Mouse (Mus musculus) liver, embryonic 14.5 days (tissue): ENCODE data around the gene Tnfaip3. TPM values are rescaled to one million over a fixed set of nuclear protein-coding genes. Genes with fewer than 3 reads are reported as not detected.

ENCODE experiments used
- ATAC-seq: fragments of 200-750 bp; cut with Nextera tagmentation; 2 replicates; pipeline ENCODE4 v1.8.0; 2017; ENCODE audit warnings: moderate number of reproducible peaks, mild to moderate bottlenecking, moderate library complexity; ENCODE audit not compliant: insufficient read depth
- DNase-seq, 3 experiments: peaks; one replicate each; pipeline ENCODE4 v3.0.0-alpha.2; 2012 to 2013; ENCODE audit warnings: low read depth in 3 of 3, low spot score in 3 of 3
- H3K27ac ChIP-seq: fragments of 300-500 bp; sonication (generic); 2 replicates; pipeline ENCODE4 v1.5.1; 2014; ENCODE audit warnings: moderate library complexity, mild to moderate bottlenecking, control low read depth, inconsistent platforms
- H3K27me3 ChIP-seq: fragments of 300-500 bp; sonication (generic); 2 replicates; pipeline ENCODE4 v1.6.1; 2014; ENCODE audit warnings: mild to moderate bottlenecking, low read length, moderate library complexity; ENCODE audit not compliant: control insufficient read depth, insufficient read depth
- H3K36me3 ChIP-seq: fragments of 300-500 bp; sonication (generic); replicated peaks from 2 replicates; pipeline ENCODE4 v1.6.1; 2014; ENCODE audit warnings: low read depth; ENCODE audit not compliant: control insufficient read depth, insufficient read depth
- H3K4me1 ChIP-seq, 2 experiments: fragments of 200-500 bp in 1 of 2; fragments of 300-500 bp in 1 of 2; sonication (generic) in 1 of 2; replicated peaks; 2 replicates each; pipeline ENCODE4 v1.6.1; 2012 to 2014; ENCODE audit warnings: antibody characterized with exemption in 1 of 2, inconsistent platforms in 1 of 2, low read length in 1 of 2; ENCODE audit not compliant: control insufficient read depth in 2 of 2, insufficient read depth in 2 of 2
- H3K4me2 ChIP-seq: fragments of 300-500 bp; sonication (generic); 2 replicates; pipeline ENCODE4 v1.6.1; 2014; ENCODE audit warnings: low read depth, mild to moderate bottlenecking, control low read depth, moderate library complexity
- H3K4me3 ChIP-seq, 2 experiments: fragments of 200-500 bp in 1 of 2; fragments of 300-500 bp in 1 of 2; sonication (generic) in 1 of 2; 2 replicates each; pipeline ENCODE4 v1.5.1; 2012 to 2014; ENCODE audit warnings: low read depth in 2 of 2, low read length in 2 of 2, mild to moderate bottlenecking in 2 of 2, control low read depth in 1 of 2, inconsistent platforms in 1 of 2, moderate library complexity in 1 of 2; ENCODE audit not compliant: insufficient read depth in 1 of 2
- H3K9ac ChIP-seq: fragments of 300-500 bp; sonication (generic); replicated peaks from 2 replicates; pipeline ENCODE4 v1.6.1; 2014; ENCODE audit warnings: mild to moderate bottlenecking, control low read depth, moderate library complexity
- H3K9me3 ChIP-seq: fragments of 300-500 bp; sonication (generic); 2 replicates; pipeline ENCODE4 v1.6.1; 2016; ENCODE audit warnings: low read length, mixed read lengths; ENCODE audit not compliant: control insufficient read depth
- CTCF ChIP-seq: IDR thresholded peaks from 2 replicates; pipeline ENCODE4 v1.5.1; 2016; ENCODE audit warnings: antibody characterized with exemption, low read depth, control low read depth
- EP300 ChIP-seq: IDR thresholded peaks from 2 replicates; pipeline ENCODE4 v1.6.1; 2016; ENCODE audit warnings: antibody characterized with exemption, low read depth
- WGBS: fragments of 180-500 bp; shearing (Covaris S2); extraction: QIAGEN DNeasy Blood & Tissue Kit; methylation state at CpG from one replicate; pipeline ENCODE4 v1.1.7; 2014; ENCODE audit not compliant: insufficient replicate concordance; 5-methylcytosine and 5-hydroxymethylcytosine counted together
- polyA plus RNA-seq, 2 experiments: library from polyadenylated mRNA; depleted of rRNA in 1 of 2; stranded (reverse) in 1 of 2; unstranded in 1 of 2; fragments of >200 nt; fragmentation: Nextera tagmentation in 1 of 2; extraction: Ambion mirVana in 1 of 2; gene quantifications; 2 replicates each; pipeline versions ENCODE4 v1.2.1 to v1.2.3; 2012 to 2014

Gene Tnfaip3
- polyA plus RNA-seq, 2 experiments: 0.77 to 1.1 TPM

DNA sequence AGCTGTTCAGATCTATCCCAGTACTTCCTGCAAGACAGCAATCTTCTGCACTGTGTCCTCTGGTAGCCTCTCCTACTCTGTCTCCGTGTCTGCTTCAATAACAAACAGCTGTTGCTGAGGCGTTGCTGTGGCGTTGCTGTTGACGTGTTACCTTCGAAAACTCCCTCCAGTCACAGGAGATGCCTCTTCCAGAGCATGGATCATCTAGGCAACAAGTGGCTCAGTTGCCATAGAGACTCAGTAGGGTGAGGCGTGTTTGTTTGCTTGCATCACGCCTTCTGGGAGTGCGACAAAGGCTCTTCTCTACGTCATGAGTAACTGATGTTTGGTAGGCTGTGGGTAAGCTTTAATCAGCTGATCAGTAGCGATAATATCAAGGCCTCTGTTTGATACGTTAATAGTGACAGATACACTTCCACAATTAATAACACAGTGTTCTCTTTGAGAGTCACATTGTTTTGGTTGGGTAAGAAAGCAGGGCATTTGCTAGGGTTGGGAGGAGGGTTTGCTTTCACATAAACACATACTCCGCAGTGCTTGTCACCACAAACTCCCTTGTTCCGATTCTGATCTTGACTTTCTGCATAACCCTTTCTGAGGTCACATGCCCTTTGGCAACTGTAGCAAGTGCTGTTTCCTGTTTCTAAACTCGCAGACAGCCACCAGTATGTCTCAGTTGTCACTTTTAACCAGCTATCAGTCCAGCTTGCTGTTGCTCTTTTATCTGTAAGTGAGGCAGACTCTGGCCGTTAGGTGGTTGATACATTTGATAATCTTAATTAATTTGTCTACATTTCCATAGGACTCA lies 46.8 kb upstream of the Tnfaip3 start:
- Histone ChIP-seq H3K4me1 (peaks cover 8 to 35% of the 10 kb centered on the region in 2 experiments), H3K36me3 (no peaks in the 10 kb centered on the region), H3K9ac (no peak overlapping the region), H3K9me3 (no peaks in the 10 kb centered on the region), H3K27me3 (no peaks in the 10 kb centered on the region), H3K27ac (no peak overlapping the region), H3K4me2 (peak overlapping the region; percentile 50), H3K4me3 (peak overlapping the region; percentile 5 to 8; a peak in 3 of 4 replicates)
- ATAC-seq: peak; percentile 57; the same call in 1 of the 2 replicates
- peak; percentile 24 to 63 (median 25) for DNase-seq
- TF ChIP-seq CTCF (no peak), EP300 (peak; percentile 48; the same call in 1 of the 2 replicates)
- WGBS: 10% methylated on average over 15 of the region's 15 CpGs

DNA sequence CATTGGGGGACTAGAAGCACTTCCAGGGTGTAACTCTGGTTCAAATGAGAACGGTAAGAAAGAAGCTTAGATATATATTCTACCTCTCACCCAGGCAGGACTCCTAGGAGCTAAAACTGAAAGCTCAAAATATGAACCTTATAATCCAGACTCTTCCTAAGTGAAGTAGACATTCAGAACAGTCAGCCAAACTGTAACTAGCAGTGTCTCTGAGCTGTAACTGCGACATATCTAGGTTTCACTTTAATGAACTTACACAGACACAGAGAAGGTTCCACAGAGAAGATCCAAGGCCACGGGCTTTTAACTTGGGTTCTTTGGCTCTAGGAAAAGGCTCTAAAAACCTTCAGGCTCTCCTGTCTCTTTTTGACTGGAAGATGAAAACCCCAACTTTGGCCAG lies 45.7 kb upstream of the Tnfaip3 start:
- Histone ChIP-seq H3K4me2 (no peak overlapping the region), H3K27me3 (no peaks in the 10 kb centered on the region), H3K9ac (no peak overlapping the region), H3K27ac (no peak overlapping the region), H3K9me3 (no peaks in the 10 kb centered on the region), H3K36me3 (no peaks in the 10 kb centered on the region), H3K4me1 (peaks cover 8 to 31% of the 10 kb centered on the region in 2 experiments), H3K4me3 (no peak overlapping the region)
- ATAC-seq (no peak), DNase-seq (no peak)
- TF ChIP-seq EP300 (no peak), CTCF (no peak)
- 60% methylated on average over 3 of the region's 3 CpGs for WGBS

- no peak for ATAC-seq
- H3K4me1 ChIP-seq: no peaks in the 10 kb centered on the region
- DNase-seq: no peak
- no peaks in the 10 kb centered on the region for H3K27me3 ChIP-seq
- WGBS: 72% methylated on average over 1 of the region's 1 CpGs
- H3K9me3 ChIP-seq: no peaks in the 10 kb centered on the region
- H3K36me3 ChIP-seq: no peaks in the 10 kb centered on the region
- no peak overlapping the region for H3K4me2 ChIP-seq
- H3K4me3 ChIP-seq: no peak overlapping the region
- no peak overlapping the region for H3K9ac ChIP-seq
- no peak overlapping the region for H3K27ac ChIP-seq
- TF ChIP-seq CTCF (no peak), EP300 (no peak)
Measured at GRCm38 (mm10) chr10:19053524-19053923, 38.1 kb upstream of the Tnfaip3 start.

DNA sequence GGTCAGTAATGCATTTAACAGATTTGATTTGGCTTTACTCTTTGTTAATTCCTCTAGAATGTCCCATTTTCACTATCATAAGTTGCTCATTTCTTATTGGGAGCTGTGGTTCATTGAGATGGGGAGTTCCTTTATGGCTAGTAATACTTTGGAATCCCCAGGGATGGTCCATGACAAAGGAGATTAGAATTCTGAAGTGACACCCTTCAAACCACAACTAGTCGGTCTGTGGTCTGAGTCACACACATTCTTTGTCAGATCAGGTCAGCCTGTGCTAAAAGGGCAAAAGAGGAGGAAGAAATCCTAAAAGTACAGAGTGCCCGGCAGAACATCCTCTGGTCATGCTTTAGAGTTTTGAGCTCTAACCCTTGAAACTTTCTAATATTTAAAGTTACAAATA lies 30.5 kb upstream of the Tnfaip3 start:
- no peak overlapping the region for H3K9ac ChIP-seq
- H3K27ac ChIP-seq: no peak overlapping the region
- DNase-seq (no peak), ATAC-seq (no peak)
- WGBS: 25% methylated on average over 2 of the region's 2 CpGs
- no peak overlapping the region for H3K4me3 ChIP-seq
- H3K36me3 ChIP-seq: no peaks in the 10 kb centered on the region
- no peaks in the 10 kb centered on the region for H3K9me3 ChIP-seq
- H3K4me2 ChIP-seq: no peak overlapping the region
- TF ChIP-seq EP300 (no peak), CTCF (no peak)
- H3K4me1 ChIP-seq: peaks cover 0 to 3% of the 10 kb centered on the region in 2 experiments; a peak in 1 of 4 replicates
- H3K27me3 ChIP-seq: no peaks in the 10 kb centered on the region

GRCm38 (mm10) chr10:19044765-19045516 lies 29.5 kb upstream of the Tnfaip3 start:
- TF ChIP-seq EP300 (no peak), CTCF (no peak)
- no peak overlapping the region for H3K27ac ChIP-seq
- no peak overlapping the region for H3K4me3 ChIP-seq
- no peak overlapping the region for H3K4me2 ChIP-seq
- 62% methylated on average over 9 of the region's 9 CpGs for WGBS
- H3K9me3 ChIP-seq: no peaks in the 10 kb centered on the region
- no peaks in the 10 kb centered on the region for H3K36me3 ChIP-seq
- peaks cover 0 to 3% of the 10 kb centered on the region in 2 experiments; a peak in 1 of 4 replicates for H3K4me1 ChIP-seq
- DNase-seq (no peak), ATAC-seq (no peak)
- no peak overlapping the region for H3K9ac ChIP-seq
- H3K27me3 ChIP-seq: no peaks in the 10 kb centered on the region
